Mouse (Mus musculus) MEL (cell line): ENCODE data around the gene Wdr64.

Source experiments
- CHD1 ChIP-seq: IDR thresholded peaks from 2 replicates; pipeline ENCODE4 v1.6.1; 2012; ENCODE audit warnings: low read depth, mild to moderate bottlenecking, inconsistent platforms, low read length, improper control_type of control experiment
- CTCF ChIP-seq, 3 experiments: IDR thresholded peaks in 2 of 3; conservative IDR thresholded peaks in 1 of 3; 2 replicates each; pipeline ENCODE4 v1.5.1; 2011 to 2012; ENCODE audit warnings: low read length in 3 of 3, low read depth in 2 of 3, mild to moderate bottlenecking in 2 of 3, improper control_type of control experiment in 1 of 3, inconsistent platforms in 1 of 3, mixed read lengths in 1 of 3, moderate library complexity in 1 of 3; ENCODE audit not compliant: control insufficient read depth in 1 of 3, insufficient read depth in 1 of 3, poor library complexity in 1 of 3, severe bottlenecking in 1 of 3
- ELF1 ChIP-seq: IDR thresholded peaks from 2 replicates; pipeline ENCODE4 v1.6.1; 2014; ENCODE audit warnings: low read depth, mild to moderate bottlenecking, inconsistent platforms, low read length, improper control_type of control experiment, moderate library complexity
- EP300 ChIP-seq, 2 experiments: IDR thresholded peaks; 2 replicates each; pipeline ENCODE4 v1.6.1; 2011; ENCODE audit warnings: improper control_type of control experiment in 2 of 2, low read length in 2 of 2, low read depth in 1 of 2, mild to moderate bottlenecking in 1 of 2
- GATA1 ChIP-seq: IDR thresholded peaks from 2 replicates; pipeline ENCODE4 v1.6.1; 2011; ENCODE audit warnings: low read depth, low read length, improper control_type of control experiment
- KAT2A ChIP-seq: conservative IDR thresholded peaks from 2 replicates; pipeline ENCODE4 v1.6.1; 2012; ENCODE audit warnings: low read depth, low read length, improper control_type of control experiment, inconsistent platforms
- MAX ChIP-seq: IDR thresholded peaks from 2 replicates; pipeline ENCODE4 v1.6.1; 2011; ENCODE audit warnings: low read length, improper control_type of control experiment
- MAZ ChIP-seq: IDR thresholded peaks from 2 replicates; pipeline ENCODE4 v1.6.1; 2012; ENCODE audit warnings: low read depth, mild to moderate bottlenecking, inconsistent platforms, low read length, improper control_type of control experiment
- MEF2A ChIP-seq: IDR thresholded peaks from 2 replicates; pipeline ENCODE4 v1.6.1; 2014; ENCODE audit warnings: low read depth, mild to moderate bottlenecking, inconsistent platforms, low read length, improper control_type of control experiment; ENCODE audit not compliant: poor library complexity, insufficient replicate concordance, severe bottlenecking; ENCODE audit errors: extremely low read depth
- NELFE ChIP-seq: IDR thresholded peaks from 2 replicates; pipeline ENCODE4 v1.6.1; 2011; ENCODE audit warnings: low read depth, low read length, improper control_type of control experiment
- NRF1 ChIP-seq: IDR thresholded peaks from 2 replicates; pipeline ENCODE4 v1.6.1; 2014; ENCODE audit warnings: low read depth, mild to moderate bottlenecking, inconsistent platforms, low read length, improper control_type of control experiment, moderate library complexity; ENCODE audit not compliant: poor library complexity, insufficient read depth, severe bottlenecking
- POLR2A ChIP-seq, 2 experiments: IDR thresholded peaks; 2 replicates each; pipeline ENCODE4 v1.6.1; 2011 to 2012; ENCODE audit warnings: low read length in 2 of 2, mild to moderate bottlenecking in 2 of 2, control low read depth in 1 of 2, improper control_type of control experiment in 1 of 2, low read depth in 1 of 2, moderate library complexity in 1 of 2; ENCODE audit not compliant: control insufficient read depth in 1 of 2, insufficient read depth in 1 of 2, poor library complexity in 1 of 2
- POLR2AphosphoS5 ChIP-seq: IDR thresholded peaks from 2 replicates; pipeline ENCODE4 v1.6.1; 2012; ENCODE audit warnings: low read depth, borderline replicate concordance, mild to moderate bottlenecking, inconsistent platforms, low read length, moderate library complexity, mixed read lengths
- TBP ChIP-seq: IDR thresholded peaks from 2 replicates; pipeline ENCODE4 v1.8.0; 2011; ENCODE audit warnings: low read depth, low read length, improper control_type of control experiment

DNA sequence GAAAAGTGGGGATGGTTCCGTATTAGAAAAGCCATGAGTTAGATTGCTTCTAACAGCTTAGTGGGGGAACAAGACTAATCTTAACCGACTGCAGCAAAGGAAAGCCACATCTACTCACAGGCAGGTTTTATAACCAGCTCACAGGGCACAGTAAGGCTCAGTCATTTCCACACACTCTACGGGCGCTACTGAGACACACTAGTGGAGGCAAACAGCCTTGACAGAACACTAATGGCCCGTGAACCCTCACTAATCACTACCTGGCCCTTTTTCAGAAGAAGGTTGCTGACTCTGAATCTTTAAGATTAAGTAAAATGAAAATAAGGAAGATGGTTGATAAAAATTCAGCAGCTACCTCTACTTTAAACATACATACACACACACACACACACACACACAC, 9.2 kb downstream of the Wdr64 start:
- TF ChIP-seq CTCF (IDR thresholded peaks at IDR 0.05 in 2 of 3, conservative IDR thresholded peaks at IDR 0.05 in 1 of 3; ENCODE audit: control insufficient read depth in 1 of 3, insufficient read depth in 1 of 3, low read depth in 2 of 3, low read length in 3 of 3, poor library complexity in 1 of 3, severe bottlenecking in 1 of 3): no peak
- no peak for TF ChIP-seq NELFE
- no peak for TF ChIP-seq TBP
- TF ChIP-seq POLR2A (IDR thresholded peaks at IDR 0.05; ENCODE audit: control insufficient read depth in 1 of 2, insufficient read depth in 1 of 2, low read depth in 1 of 2, low read length in 2 of 2, poor library complexity in 1 of 2): no peak
- TF ChIP-seq MAZ: no peak
- no peak for TF ChIP-seq EP300 (IDR thresholded peaks at IDR 0.05; ENCODE audit: low read depth in 1 of 2, low read length in 2 of 2)
- no peak for TF ChIP-seq MAX
- no peak for TF ChIP-seq MEF2A
- no peak for TF ChIP-seq GATA1
- TF ChIP-seq KAT2A: no peak
- no peak for TF ChIP-seq NRF1
- no peak for TF ChIP-seq ELF1
- no peak for TF ChIP-seq CHD1
- no peak for TF ChIP-seq POLR2AphosphoS5
